Mouse (Mus musculus) gastrocnemius, postnatal 4 days (tissue): ENCODE data around the gene Lingo3. TPM values are rescaled to one million over a fixed set of nuclear protein-coding genes. Genes with fewer than 3 reads are reported as not detected.
"Not testable (repeated sequence)": the region's sequence is repeated elsewhere in the genome, so short reads cannot be mapped to it uniquely, and the experiment has no call there.

Experiments used
- DNase-seq, 2 experiments: peaks; one replicate each; pipeline ENCODE4 v3.0.0; 2021 to 2022; ENCODE audit warnings: low spot score in 2 of 2, mixed read lengths in 2 of 2
- total RNA-seq, 2 experiments: library from RNA; stranded (reverse); gene quantifications; 2 replicates each; pipeline ENCODE4 v1.2.3; 2021

The Lingo3 gene
- total RNA-seq, 2 experiments from 2014 or later, result 21.5 to 22.1 TPM

DNA sequence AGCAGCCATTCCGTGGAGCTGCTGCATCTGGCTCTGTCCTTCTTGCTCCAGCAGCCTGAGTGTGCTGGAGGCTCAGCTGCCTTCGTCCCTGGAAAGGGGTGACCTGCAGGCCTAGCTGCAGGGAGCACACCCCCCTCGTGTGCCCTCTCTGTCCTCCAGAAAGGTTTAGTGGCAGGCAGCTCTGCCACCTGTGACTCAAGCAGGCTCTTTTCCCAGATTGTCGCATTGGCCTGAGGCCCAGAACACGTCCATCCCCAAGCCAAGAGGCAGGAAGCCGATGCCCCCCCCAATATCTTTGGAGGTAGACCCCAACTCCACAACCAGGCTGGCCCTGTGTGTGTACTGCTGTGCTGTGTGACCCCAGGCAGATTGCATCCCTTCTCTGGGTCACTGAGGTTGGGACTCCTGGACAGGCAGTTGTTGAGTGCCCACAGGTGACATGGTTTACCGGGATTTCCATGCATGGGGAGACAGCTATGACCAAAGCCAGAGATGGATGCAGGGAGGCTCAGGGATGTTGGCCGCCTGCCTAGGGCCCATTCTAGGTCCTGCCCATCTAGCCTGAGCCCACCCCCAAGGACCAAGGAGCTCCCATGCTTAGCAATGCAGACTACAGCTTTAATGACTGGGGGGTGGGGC, 1.3 kb upstream of the Lingo3 start:
- no peak for DNase-seq

DNA sequence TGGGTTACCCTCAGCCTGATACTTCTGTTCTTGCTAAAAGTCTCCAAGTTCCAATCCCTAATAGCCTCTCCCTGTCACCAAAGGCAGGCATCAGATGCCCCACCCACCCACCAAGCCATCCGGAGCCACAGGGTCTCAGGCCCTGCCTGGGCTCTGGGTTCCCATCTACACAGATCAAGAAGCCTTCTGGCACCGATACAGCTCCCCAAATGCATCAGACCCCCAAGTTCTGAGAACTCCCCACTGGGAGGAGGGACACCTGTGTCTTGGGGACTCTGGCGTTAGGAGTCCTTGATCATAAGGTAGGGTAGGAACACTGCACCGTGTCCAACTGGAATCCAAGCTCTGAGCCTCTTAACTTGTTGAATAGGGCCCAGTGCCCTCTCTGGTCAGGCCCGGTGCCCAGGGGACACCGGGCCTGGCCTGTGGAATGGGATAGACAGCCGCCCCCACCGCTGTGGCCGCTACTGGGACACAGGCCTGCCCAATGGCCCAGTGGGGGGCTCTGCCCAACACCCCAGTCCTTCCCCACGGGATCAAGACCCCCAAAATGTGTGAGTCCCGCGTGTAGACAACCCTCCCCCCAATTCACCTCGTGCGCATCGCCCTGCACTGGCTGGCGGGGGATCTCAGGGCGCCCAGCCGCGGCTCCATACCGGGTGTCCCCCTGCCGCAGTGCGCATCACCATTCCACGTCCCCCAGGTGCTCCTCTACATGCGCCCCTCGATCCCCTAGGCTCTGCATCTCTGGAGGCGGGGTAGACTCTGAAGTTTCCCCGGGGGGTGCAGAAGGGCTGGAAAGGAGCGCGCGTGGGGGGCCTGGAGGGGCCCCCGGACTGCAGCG, 530 bp downstream of the Lingo3 start:
- DNase-seq, result no peak

DNA sequence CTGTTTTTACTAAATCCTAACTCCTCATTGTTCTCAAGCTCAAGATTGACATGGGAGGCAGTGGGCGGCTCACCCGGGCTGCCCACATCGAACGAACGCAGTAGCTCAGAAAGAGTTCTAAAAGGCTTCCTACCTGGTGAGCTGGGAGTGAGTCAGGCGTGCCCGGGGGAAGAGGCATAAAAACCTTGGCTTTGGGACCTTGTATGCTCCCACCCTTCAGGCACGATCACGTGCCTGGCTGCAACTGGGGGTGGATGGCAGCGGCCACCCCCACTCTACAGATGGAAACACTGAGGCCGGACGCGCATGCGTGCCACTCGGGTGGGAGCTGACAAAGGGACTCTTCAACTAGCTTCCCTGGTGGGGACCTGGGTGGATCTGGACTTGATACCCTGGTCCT, 1.5 kb downstream of the Lingo3 start:
- DNase-seq, result no peak

DNA sequence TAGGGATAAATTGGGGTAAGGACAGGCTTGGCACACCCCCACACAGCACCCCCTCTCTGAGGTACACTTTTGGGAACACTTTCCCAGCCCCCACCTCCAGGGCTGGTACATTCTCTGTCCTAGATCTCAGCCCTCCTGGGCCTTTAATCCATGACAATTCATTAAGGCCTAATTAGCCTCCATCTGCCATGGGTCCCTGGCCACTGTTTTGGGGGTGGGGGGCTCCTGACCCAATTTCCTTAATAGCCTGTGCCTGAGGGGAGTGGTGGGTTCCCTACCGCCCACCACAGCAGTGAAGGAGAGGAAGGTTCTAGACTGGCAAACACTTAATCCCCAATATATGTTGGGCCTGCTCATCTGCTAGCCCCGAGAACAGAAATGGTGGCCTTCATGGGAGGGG, 2.2 kb downstream of the Lingo3 start:
- DNase-seq, result no peak

DNA sequence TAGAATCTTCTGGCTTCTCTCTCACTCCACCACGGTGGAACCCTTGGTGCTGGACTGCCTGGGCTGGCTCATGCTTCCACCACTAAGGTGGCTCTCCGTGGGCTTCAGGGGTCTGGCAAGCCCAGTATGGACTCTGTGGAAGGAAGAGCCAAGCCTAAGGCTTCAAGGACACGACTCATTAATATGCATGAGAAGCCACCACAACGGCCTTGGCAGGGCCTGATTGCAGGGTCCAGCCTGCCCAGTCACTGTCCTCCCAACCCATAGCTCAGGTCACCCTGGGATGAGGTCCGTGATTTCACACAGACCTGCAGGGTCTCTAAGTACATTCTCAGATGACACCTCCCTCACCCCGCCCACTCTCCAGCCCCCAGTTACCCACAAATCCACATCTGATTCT, 4.0 kb downstream of the Lingo3 start:
- DNase-seq, result no peak

DNA sequence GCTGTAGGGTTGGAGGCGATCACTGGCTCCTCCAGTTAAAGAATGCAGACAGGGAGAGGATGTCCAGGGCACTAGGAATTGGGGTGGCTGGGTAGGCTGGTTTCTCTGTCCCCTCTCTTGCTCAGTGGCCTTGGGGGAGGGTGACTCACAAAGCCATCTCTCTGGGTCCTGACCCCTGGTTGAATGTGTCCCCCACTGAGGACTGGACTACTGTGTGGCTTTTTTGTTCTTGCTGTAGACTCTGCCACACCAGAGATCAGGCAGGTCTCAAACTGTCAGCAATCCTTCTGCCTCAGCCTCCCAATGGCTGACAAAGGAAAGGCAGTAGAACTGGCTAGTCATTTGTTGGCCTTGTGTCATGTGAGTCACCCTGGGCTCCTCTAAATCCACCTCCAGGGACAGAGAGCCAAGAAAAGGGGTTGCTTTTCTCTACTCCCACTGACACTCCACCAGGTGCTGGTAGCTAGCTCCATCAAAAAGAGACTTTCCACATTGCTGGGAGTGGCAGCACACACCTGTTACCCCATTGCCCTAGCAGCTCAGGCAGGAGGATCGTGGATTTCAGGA, 5.4 kb downstream of the Lingo3 start:
- DNase-seq, result no peak

DNA sequence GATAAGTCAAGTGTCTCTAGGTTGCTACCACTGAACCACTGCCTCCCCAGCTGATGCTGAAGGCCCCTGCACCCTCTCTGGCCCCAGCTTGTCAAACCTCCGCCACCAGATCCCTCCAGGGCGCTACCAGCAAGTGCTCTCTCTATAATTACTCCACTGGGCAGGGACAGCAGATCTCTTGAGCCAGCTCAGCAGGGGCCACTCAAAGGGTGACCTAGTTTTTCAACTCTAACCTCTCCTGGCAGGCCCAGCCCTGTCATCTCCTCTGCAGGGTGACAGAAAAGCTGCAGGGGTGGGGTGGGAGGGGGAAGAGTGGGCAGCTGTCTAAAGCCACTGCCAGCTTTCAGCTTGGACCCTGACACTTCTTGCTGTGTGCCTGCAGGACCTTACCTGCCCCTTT, 6.0 kb downstream of the Lingo3 start:
- no peak for DNase-seq

DNA sequence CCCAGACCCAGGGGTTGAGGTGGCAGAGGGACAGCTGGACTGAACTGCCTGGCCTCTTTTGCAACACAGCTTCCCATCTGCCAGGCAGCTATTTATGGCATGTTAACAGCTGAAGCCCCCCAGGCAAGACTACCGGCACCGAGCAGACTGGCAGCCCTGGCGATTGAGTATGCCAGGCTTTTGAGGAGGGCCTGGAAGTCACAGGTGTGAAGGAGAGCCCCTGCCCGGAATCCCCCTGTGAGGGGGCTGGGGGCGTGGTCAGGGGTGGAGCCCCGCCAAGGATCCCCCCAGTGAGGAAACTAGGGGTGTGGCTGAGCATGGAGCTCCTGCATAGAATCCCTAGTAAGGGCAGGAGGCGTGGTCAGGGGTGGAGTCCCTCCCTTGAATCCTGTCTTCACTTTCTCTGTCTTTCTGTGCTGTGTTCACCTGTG, 6.9 kb downstream of the Lingo3 start:
- no peak for DNase-seq

DNA sequence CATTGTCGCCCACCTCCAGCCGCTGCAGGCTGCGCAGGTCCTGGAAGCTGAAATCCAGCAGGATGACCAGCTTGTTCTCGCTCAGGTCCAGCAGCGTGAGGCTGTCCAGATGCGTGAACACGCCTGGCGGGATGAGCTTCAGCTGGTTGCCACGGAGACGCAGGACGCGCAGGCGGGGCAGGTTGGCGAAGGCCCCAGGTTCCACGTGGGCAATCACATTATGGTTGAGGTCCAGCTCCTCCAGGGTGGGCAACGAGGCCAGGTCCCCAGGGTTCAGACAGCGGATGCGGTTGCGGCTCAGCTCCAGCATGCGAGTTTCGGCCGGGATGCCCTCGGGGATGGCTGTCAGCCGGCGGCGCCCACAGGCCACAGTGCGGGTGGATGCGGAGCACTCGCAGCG, 8.2 kb downstream of the Lingo3 start:
- no peak for DNase-seq

DNA sequence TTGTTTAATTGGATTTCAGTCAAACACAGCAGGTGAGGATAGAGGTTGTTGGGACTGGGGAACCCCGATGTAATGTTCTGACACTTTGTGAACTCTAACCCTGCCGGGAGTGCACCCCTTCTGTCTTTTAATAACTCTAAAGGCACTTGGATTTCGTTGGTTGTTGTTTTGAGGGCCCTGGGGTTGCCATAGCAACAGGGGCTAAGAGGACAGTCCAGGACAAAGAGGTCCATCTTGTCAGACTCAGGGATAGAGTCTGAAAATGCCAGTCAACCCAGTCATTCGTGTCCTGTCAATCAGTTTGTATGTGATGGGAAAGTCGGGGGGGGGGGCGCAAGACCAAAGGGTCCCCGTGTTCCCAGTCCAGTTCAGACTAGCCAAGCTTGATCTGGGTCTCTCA, 11.0 kb downstream of the Lingo3 start:
- no peak for DNase-seq

DNA sequence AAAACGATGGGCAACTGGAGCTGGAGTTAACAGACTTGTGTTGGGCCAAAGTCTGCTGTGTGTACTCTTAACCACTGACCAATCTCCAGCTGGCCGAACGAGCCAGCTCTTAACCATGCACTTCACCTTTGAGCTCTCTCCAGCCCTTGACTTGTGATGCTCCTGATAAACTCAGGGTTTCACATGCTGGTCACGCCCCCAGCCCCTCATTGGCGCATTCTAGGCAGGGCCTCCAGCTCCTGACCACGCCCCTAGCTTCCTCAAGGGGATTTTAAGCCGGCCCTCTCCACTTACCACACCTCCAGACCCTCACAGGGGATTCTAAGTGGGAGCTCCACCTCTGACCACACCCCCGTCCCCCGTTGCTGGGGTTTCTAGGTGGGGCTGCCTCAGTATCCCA, 12.7 kb downstream of the Lingo3 start:
- DNase-seq, result no peak

DNA sequence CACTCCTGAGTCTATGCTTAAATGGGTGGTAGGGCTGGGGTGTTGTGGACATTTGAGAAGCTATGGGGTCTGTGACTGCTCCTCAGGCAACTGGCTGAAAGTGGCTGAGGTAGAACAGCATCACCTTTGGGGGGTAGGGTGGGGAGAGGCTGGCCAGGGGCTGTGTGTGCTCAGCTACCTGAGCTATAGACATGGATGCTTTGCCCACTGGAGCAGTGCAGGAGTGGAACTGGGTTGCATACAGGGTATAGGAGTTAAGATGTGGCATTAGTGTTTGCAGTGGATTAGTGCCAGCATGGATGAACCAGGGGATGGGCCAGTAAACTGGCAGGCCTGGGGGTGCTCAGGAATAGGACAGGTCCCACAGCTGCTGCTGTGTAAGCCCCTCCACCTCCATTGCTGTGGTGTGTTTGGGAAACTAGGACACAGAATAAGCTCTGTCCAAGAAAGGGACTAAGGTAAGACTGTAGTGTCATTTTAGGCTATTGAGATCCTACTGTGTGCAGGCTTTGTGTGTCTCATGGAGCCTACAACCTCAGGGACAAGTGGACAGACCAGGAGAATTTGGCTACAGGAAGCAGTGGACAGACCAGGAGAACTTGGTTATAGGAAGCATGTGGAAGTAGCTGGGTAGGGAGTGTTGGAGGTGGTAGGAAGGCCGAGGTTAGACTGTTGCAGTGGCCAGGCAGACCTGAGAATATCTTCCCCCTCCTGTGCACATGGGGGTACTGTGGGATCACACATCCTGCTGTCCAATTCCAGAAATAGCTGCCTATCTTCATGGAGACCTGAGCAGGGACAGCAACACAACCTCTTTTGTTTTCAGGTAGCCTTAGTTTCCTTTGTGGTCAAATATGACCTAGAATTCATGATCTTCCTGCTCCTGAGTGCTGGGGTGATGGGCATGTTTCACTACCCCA, 14.2 kb downstream of the Lingo3 start:
- no peak for DNase-seq

DNA sequence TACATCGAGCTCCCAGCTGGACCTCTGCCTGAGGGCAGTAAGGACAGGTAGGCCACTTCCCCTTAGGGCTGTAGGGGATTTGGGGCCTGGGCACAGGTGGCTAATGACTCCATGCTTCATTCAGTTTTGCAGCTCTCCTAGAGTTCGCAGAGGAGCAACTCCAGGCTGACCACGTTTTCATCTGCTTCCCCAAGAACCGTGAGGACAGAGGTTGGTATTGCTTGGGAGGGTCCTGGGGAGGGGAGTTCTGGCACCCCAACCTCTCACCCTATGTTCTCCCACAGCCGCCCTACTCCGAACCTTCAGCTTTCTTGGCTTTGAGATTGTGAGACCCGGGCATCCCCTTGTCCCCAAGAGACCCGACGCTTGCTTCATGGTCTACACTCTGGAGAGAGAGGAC, 15.3 kb downstream of the Lingo3 start:
- DNase-seq, result not testable (repeated sequence)

DNA sequence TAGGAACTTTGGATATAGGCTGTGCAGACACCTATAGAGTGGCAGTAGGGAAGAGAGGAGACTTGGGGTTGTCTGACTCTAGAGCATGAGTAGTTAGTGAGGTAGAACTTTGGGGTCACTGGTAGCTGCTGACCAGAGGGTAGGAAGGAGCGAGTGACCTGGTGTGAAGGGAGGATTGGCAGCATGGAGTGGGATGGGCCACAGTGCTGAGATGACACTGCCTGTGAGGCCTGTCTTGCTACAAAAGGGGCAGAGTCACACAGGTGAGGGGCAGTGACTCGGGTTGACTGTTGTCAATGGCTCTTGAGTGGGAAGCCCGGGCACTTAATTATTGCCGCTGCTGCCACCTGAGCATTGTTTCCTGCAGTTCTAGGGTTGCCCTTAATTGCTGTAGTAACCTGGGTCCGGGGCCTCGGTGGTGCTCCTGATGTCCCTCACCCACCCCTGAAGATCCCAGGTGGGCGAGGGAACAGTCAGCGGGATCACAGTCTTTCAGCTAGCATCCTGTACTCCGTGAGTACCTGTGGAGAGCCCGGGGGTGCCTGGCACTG, 15.9 kb downstream of the Lingo3 start:
- no peak for DNase-seq

DNA sequence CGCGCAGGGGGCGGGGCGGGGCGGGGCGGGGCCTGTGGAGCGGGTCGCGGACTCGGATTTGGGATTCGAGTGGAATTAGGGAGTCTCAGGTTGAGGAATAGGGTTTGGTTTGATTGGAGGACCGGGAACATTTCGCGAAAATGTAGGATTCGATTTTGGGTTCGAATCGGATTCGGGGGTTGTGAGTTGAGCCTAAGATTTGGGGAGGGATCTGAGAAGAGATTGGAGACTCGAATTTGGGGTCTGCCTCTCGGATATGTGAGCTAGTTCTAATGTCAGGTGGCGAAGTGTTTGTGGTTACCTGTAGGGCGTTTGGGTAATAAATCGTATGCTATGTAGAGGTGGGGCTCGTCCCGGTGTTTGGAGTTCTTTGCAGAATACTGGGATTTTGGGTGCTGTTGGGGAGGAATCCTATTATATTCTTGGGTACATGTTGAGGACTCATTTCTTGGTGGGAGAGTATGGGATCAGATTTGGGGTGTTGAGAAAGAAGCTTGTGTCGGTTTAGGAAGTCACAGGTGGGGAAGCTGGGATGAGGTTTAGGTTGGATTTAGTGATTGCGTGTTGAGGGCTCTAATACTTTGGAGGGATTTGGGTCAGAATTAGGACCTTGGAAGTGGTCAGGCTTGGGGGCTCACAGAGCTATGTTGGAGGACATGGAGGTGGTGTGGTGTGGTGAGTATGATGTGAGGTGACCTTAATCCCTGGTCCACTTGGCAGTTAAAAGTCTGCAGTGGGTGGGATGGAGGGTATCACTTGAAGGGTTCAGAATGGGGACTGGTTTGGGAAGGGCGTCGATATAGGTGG, 16.6 kb downstream of the Lingo3 start:
- DNase-seq, result no peak

DNA sequence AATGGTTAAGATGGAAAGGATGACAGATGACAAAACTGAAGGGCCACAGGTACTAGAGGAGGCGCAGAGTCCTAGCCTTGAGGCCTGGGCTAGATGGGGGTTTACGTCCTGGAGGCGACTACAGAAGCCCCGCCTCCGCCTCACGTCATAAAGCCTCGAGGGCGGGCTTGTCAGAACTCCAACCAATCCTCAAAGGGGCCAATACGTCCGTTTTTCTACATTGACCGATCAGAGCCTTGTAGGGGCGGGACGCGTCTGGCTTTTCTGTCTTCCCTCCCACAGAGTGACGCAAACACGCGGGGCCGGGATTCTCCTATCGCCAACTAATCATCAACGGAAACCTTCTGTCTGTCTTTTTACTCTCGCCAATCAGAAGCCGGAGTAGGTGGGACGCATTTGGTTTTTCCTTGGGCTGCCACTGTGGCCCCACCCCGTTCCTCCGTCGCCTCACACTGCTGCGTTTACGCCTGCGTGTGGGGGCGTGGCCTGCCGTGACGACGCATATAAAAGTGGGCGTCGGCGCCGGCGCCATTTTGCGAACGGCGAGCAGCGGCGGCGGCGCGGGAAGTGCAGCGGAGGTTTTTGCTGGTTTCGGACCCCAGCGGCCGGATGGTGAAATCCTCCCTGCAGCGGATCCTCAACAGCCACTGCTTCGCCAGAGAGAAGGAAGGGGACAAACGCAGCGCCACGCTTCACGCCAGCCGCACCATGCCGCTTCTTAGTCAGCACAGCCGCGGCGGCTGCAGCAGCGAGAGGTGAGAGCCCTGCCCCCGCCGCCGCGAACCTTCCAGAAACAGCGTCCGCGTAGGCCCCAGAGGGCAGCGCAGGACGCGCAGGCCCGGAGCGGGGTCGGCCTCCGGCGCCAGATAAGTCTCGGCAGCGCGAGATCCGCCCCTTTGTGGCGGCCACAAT, 17.4 kb downstream of the Lingo3 start, which contains the start of gene Oaz1:
Oaz1 (plus strand) TSS at position 506 of the 912 bp plus-strand sequence.
- peak; percentile 95 to 97 for DNase-seq

DNA sequence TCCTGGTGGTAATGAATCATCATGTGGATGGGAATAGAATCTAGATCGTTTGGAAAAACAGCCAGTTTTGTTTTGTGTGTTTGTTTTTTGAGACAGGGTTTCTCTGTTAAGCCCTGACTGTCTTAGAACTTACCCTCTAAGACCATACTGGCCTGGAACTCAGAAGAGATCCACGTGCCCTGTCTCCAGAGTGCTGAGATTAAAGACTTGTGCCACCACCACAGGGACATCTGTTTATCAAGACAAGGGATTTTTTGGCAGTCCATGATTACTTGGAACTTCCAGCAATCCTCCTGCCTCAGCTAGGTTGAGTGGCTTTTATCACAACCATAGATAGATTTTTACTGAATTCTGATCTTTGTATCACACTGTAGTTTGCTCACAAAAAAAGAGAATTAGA, 19.0 kb downstream of the Lingo3 start:
- no peak for DNase-seq

DNA sequence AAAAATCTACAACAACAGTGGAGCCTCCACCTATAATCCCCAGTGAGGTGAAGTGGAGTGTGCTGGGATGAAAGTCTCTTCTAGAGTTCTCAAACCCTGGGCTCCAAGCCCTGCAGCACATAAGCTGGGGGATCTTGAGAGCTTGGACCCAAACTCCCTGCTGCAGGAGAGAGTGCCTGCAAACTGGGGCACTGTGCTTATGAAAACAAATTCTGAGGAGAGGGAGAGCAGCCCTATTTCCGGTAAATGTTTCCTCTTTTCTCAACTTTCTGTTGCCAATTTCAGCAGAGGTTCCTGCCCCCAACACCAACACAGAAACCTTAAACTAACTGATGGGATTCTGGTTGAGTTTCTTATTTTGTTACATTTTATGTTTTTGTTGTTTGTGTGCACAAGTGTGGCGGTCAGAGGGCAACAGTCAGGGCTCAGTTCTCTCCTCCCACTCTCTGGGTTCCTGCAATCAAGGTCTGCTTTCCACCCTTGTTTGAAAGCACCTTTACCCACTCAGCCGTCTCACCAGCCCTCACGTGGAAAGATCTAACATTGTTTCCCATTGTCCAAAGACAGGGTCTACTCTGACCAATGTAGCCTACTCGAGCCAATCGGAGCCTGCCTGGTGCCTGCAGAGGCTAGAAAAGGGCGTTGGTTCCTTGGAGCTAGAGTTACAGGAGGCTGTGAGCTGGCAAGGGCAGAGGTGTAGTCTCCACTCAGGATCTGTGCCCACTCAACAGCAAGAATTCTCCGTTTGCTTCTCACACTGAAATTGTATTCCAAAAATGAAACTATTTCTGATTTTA, 19.8 kb downstream of the Lingo3 start:
- DNase-seq, result no peak
